Comparison of ENCODE assay signal across 11 mouse cellular contexts in genomic region chr16:38672947-38673346, GRCm38 (mm10). TPM values are rescaled to one million over a fixed set of nuclear protein-coding genes. Genes with fewer than 3 reads are reported as not detected.
DNase-seq lines count a peak whose midpoint lies in the region; ATAC-seq and TF ChIP-seq lines count a peak whose summit lies in the region.
"Had no signal": no experiment of that assay in that cellular context is flagged by ENCODE, and none has a peak within 500 bp of the region (broad histone marks: within the 10 kb centered on the region; RNA-seq: fewer than 3 reads in every experiment).

No protein-coding gene starts in this region.

- no peaks in the 10 kb centered on the region for H3K9me3 ChIP-seq in heart, embryonic 12.5 days (replicated peaks)
- no peaks in the 10 kb centered on the region for H3K9me3 ChIP-seq in midbrain, embryonic 10.5 days (replicated peaks)
- H3K9me3 ChIP-seq in midbrain, embryonic 11.5 days (ENCODE audit: control insufficient read depth, low read length) = no peaks in the 10 kb centered on the region
- no peaks in the 10 kb centered on the region for H3K9me3 ChIP-seq in hindbrain, embryonic 15.5 days
- H3K9me3 ChIP-seq: lung, embryonic 15.5 days had no signal

- peaks cover 83% of the 10 kb centered on the region for H3K4me1 ChIP-seq in heart, embryonic 12.5 days (replicated peaks)
- H3K4me1 ChIP-seq in midbrain, embryonic 10.5 days = peaks cover 35% of the 10 kb centered on the region
- H3K4me1 ChIP-seq in midbrain, embryonic 11.5 days (ENCODE audit: control insufficient read depth, insufficient read depth, low read length) = peaks cover 9% of the 10 kb centered on the region
- H3K4me1 ChIP-seq in hindbrain, embryonic 15.5 days (replicated peaks) = peaks cover 38% of the 10 kb centered on the region
- H3K4me1 ChIP-seq in olfactory bulb, adult 2 months (ENCODE audit: control insufficient read depth, insufficient read depth, low read length) = peaks cover 33% of the 10 kb centered on the region

- peak overlapping the region; percentile 59 for H3K27ac ChIP-seq in heart, embryonic 12.5 days (ENCODE audit: poor library complexity, severe bottlenecking)
- H3K27ac ChIP-seq in midbrain, embryonic 10.5 days (replicated peaks) = peak overlapping the region; percentile 84
- no peak overlapping the region for H3K27ac ChIP-seq in midbrain, embryonic 11.5 days (ENCODE audit: low read depth, low read length)
- peak overlapping the region; percentile 63 for H3K27ac ChIP-seq in hindbrain, embryonic 15.5 days (replicated peaks)
- H3K27ac ChIP-seq in olfactory bulb, adult 2 months (ENCODE audit: insufficient read depth, low read depth, low read length) = peak overlapping the region; percentile 57
- H3K27ac ChIP-seq: lung, embryonic 15.5 days had no signal

- H3K4me3 ChIP-seq in heart, embryonic 12.5 days = no peak overlapping the region
- no peak overlapping the region for H3K4me3 ChIP-seq in midbrain, embryonic 10.5 days
- H3K4me3 ChIP-seq in midbrain, embryonic 11.5 days (ENCODE audit: low read depth, low read length) = no peak overlapping the region
- H3K4me3 ChIP-seq in hindbrain, embryonic 15.5 days = no peak overlapping the region
- H3K4me3 ChIP-seq in olfactory bulb, adult 2 months (ENCODE audit: insufficient read depth, low read depth, low read length) = no peak overlapping the region
- H3K4me3 ChIP-seq: lung, embryonic 15.5 days had no signal

- intact Hi-C loops in heart, postnatal 14 days (cut with DNase I) = no loop called here

- peaks cover 13% of the 10 kb centered on the region for H3K36me3 ChIP-seq in heart, embryonic 12.5 days
- peaks cover 4% of the 10 kb centered on the region; the same call in 1 of the 2 replicates for H3K36me3 ChIP-seq in midbrain, embryonic 10.5 days
- no peaks in the 10 kb centered on the region for H3K36me3 ChIP-seq in midbrain, embryonic 11.5 days (ENCODE audit: control insufficient read depth, insufficient read depth, low read length)
- no peaks in the 10 kb centered on the region for H3K36me3 ChIP-seq in hindbrain, embryonic 15.5 days
- H3K36me3 ChIP-seq: lung, embryonic 15.5 days had no signal

- DNase-seq in heart, postnatal 14 days = no peak
- DNase-seq in midbrain, embryonic 10.5 days (ENCODE audit: low spot score) = no peak
- no peak for DNase-seq in midbrain, embryonic 11.5 days (ENCODE audit: low spot score, missing footprints)
- no peak for DNase-seq in T-cell, adult 2 months (ENCODE audit: low spot score)
- DNase-seq: kidney, postnatal 10 days; thymus, postnatal 4 days had no signal

- no peak overlapping the region for H3K4me2 ChIP-seq in heart, embryonic 12.5 days
- no peak overlapping the region for H3K4me2 ChIP-seq in midbrain, embryonic 11.5 days
- H3K4me2 ChIP-seq in hindbrain, embryonic 15.5 days = no peak overlapping the region
- H3K4me2 ChIP-seq: lung, embryonic 15.5 days had no signal

- H3K27me3 ChIP-seq in heart, embryonic 12.5 days (replicated peaks) = no peaks in the 10 kb centered on the region
- H3K27me3 ChIP-seq in midbrain, embryonic 10.5 days (ENCODE audit: low read depth, poor library complexity, severe bottlenecking) = no peaks in the 10 kb centered on the region
- no peaks in the 10 kb centered on the region for H3K27me3 ChIP-seq in midbrain, embryonic 11.5 days (ENCODE audit: control insufficient read depth, insufficient read depth, low read length)
- no peaks in the 10 kb centered on the region for H3K27me3 ChIP-seq in hindbrain, embryonic 15.5 days
- H3K27me3 ChIP-seq: lung, embryonic 15.5 days had no signal

- H3K9ac ChIP-seq in heart, embryonic 12.5 days = no peak overlapping the region
- H3K9ac ChIP-seq in midbrain, embryonic 11.5 days (ENCODE audit: low read length) = no peak overlapping the region
- no peak overlapping the region for H3K9ac ChIP-seq in hindbrain, embryonic 15.5 days
- H3K9ac ChIP-seq: lung, embryonic 15.5 days had no signal

- no peak for TF ChIP-seq CTCF in olfactory bulb, adult 2 months (IDR thresholded peaks at IDR 0.05; ENCODE audit: insufficient read depth, low read depth, low read length)

- no peak for ATAC-seq in heart, embryonic 12.5 days (ENCODE audit: insufficient number of reproducible peaks, low FRiP score)
- ATAC-seq in midbrain, embryonic 11.5 days (ENCODE audit: low FRiP score) = no peak
- no peak for ATAC-seq in hindbrain, embryonic 15.5 days (ENCODE audit: low FRiP score, low read depth)
- ATAC-seq: CD4-positive, CD25-positive, alpha-beta regulatory T cell, adult 4 months had no signal

- WGBS in heart, embryonic 12.5 days = 48% methylated on average over 7 of the region's 7 CpGs
- 90% methylated on average over 7 of the region's 7 CpGs for WGBS in midbrain, embryonic 10.5 days
- WGBS in midbrain, embryonic 11.5 days = 89% methylated on average over 7 of the region's 7 CpGs
- 84% methylated on average over 7 of the region's 7 CpGs for whole genome bisulfite sequencing in hindbrain, embryonic 15.5 days
- 75% methylated on average over 7 of the region's 7 CpGs for WGBS in olfactory bulb, adult 2 months

- TF ChIP-seq POLR2A in olfactory bulb, adult 2 months (IDR thresholded peaks at IDR 0.05; ENCODE audit: insufficient read depth, low read depth, low read length) = no peak

RNA-seq across cellular contexts. Expression of gene Arhgap31, which starts 40.1 kb away (rescaled TPM):
- polyA plus RNA-seq in heart, embryonic 12.5 days (2016; fragmentation: Nextera tagmentation; extraction: Ambion mirVana) = 43.1 and 47.7 TPM in 2 replicates
- 10 to 100 TPM; 50.0 to 50.9 TPM for total RNA-seq in heart, postnatal 14 days (2021)
- 7.3 and 8.7 TPM in 2 replicates for polyA plus RNA-seq in midbrain, embryonic 10.5 days (2016; fragmentation: Nextera tagmentation; extraction: Ambion mirVana)
- 7.1 and 8.4 TPM in 2 replicates for polyA plus RNA-seq in midbrain, embryonic 11.5 days (2014; fragmentation: Nextera tagmentation; extraction: Ambion mirVana)
- polyA plus RNA-seq in hindbrain, embryonic 15.5 days (2015; fragmentation: Nextera tagmentation; extraction: Ambion mirVana) = 5.8 and 6.4 TPM in 2 replicates
- not detected in 2 replicates for polyA plus RNA-seq in olfactory bulb, adult 2 months (2012; ENCODE audit: insufficient read depth, insufficient read length, low replicate concordance, missing spikeins)
